Mouse (Mus musculus) right cerebral cortex, postnatal 10 days (tissue): Measurements from ENCODE around the gene Cep295.
"Not testable (repeated sequence)": the region's sequence is repeated elsewhere in the genome, so short reads cannot be mapped to it uniquely, and the experiment has no call there.

Source experiments
- DNase-seq, 2 experiments: peaks; one replicate each; pipeline ENCODE4 v3.0.0; 2021; ENCODE audit warnings: low spot score in 2 of 2

Cep295 gene

DNA sequence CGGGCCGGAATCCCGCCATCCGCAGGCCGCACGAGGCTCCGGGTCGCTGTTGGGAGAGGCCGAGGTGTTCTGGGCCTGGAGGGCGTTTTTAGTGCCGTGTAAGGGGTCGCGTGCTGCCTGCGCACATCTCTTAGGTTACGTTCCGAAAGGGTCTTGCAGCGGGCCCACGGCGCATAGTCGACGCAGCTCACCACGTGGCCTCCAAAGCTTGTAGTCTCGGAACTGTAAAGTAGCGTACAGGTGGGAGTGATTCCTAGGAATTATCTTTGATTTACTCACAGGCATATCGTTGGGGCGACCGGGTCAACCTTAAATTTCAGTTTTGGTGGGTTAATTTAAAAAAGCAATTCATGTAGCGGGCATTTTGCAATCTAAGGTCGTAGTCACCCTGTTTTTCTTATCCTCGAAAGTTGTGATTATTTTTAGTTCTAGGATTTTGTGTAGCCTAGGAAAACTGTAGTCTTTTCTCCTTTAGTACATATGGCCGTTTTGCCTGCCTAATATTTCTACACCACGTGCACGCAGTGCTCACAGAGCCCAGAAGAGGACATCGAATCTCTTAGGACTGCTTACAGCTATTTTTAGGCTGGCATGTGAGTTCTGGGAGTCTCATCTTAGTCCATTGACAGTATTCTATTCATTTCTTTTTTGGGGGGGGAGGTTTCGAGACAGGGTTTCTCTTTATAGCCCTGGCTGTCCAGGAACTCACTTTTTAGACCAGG is 51.0 kb downstream of the Cep295 start, which contains the start of gene 4931406C07Rik:
Gene 4931406C07Rik, minus strand, starts transcription at position 51 of the 722 bp plus-strand sequence.
- DNase-seq: no peak

DNA sequence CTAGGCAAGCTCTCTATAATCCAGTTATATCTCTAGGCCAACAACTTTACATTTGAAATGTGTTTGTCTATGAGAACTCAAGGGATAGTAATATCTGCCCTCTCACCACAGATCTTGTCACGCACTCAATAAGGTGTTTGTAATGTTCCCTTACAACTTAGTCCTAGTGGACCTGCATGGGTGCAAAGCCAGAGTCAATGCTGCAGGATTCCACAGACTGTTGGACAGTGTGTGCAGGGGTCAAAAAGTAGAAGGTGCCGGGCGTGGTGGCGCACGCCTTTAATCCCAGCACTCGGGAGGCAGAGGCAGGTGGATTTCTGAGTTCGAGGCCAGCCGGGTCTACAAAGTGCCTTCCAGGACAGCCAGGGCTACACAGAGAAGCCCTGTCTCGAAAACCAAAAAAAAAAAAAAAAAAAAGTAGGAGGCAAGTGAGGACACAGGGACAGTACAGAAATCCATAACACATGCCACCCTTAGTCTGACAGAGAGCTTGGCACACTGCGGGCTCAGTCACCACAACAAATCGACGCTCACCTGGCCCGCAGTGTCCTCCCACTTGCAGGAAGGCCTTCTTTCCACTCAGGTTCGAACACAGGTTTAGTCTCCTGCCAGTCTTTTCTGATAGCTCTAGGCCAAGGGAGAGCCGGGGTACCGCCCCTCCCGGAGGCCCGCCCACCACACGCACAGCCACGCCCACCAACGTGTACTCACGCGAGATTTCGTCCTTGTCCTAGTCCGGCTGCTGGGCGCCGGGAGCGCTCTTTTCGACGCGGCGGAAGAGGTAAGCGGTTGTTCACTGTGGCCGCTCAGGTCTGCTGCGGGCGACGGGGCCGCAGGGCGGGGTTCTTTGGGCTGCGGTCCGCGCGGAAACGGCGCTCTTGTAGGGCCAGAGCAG is 51.8 kb downstream of the Cep295 start, which contains the start of gene Taf1d:
Gene Taf1d, plus strand, starts transcription at position 712 of the 895 bp plus-strand sequence.
- DNase-seq: peak; percentile 97 to 98

DNA sequence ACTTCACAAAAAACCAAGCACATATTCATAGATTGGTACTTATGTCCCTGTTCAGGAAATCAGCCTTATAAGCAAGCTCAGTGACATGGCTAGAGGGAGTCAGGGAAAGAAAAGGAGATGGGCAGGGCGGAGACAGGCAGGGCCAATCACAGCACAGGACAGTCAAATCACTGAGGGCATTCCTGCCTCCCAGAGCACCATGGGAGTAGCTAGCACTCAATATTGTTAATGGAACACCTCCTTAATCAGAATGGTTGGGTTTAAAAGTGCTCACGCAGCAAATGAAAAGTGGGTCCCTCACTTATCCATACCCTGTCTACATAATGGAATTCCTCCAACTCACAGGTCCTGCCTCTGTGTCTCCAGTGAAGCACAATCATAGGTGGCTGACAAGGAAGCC is 54.7 kb downstream of the Cep295 start:
- DNase-seq: no peak

DNA sequence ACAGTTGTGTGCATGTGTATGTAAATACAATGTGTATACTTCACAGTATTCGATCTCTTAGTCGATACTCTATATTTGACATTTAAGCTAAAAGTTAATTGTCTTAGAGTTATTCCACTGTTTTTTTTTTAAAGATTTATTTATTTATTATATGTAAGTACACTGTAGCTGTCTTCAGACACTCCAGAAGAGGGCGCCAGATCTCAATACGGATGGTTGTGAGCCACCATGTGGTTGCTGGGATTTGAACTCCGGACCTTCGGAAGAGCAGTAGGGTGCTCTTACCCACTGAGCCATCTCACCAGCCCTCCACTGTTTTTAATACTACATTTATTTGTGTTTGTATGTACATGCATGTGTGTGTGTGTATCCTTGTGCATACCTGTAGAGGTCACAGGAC is 55.6 kb downstream of the Cep295 start:
- DNase-seq: not testable (repeated sequence)

DNA sequence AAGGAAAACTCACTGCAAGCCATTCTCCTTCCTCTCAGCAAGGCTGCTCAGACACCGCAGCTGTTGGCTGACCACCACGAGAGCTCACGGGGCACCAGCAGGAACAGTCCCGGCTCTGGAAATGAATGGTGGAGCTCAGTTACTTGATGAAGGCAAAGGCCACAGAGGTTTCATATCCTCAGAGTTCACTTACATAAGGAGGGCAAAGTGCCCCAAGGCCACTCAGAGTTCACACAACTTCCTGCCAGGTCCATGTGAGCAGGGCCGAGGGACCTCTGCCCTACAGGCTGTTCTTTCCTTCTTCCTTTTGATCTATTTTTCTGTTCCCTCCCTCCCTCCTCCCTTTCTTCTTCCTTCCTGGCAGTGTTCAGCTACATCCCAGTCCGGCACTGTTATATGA is 56.2 kb downstream of the Cep295 start:
- DNase-seq: peak; percentile 29 to 40

DNA sequence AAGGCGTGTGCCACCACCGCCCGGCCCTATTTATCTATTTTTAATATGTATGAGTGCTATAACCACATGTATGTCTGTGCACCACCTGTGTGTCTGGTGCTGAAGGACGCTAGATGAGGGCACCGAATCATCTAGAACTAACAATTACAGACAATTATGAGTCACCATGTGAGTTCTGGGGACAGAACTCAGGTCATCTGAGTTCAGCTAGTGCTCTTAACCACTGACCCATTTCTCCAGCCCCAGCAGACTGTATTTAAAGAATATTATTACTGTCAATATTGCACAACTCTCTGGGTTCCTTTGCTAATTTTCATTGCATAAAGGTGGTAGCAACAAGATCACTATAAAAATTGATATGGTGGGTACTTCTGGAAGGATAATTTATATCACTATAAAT is 57.5 kb downstream of the Cep295 start:
- no peak for DNase-seq

DNA sequence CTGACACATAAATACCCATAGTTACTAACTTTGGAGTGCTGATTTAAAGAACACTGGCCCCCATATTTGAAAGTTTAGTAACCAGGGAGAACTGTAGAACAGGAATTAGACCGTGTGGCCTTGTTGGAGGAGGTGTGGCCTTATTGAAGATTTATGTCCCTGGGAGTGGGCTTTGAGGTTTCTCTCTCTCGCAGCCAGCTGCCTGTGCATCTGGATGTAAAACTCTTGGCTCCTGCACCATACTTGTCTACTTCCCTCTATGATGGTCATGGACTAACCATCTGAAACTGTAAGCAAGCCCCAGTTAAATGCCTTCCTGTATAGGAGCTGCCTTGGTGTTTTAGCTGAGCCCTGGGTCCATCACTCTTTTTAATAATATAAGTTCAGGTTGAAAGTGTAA is 59.1 kb downstream of the Cep295 start:
- DNase-seq: no peak

DNA sequence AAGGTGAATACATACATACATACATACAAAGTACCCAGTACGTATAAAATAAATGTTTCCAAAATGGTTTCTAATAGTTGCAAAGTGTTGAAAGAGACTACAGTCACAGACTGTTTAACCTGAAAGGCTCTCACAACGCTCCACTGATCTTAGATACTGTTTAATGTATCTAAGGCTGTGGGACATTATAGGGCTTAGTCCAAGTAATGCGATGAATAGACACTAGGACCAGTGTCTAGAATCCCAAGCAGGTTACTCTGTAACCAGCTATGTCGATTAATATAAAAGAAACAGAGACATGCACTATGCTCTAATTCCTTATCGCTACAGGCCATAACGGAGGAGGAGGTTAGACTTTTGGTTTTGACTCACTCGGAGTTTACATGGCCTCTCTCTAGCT is 60.5 kb downstream of the Cep295 start:
- no peak for DNase-seq

DNA sequence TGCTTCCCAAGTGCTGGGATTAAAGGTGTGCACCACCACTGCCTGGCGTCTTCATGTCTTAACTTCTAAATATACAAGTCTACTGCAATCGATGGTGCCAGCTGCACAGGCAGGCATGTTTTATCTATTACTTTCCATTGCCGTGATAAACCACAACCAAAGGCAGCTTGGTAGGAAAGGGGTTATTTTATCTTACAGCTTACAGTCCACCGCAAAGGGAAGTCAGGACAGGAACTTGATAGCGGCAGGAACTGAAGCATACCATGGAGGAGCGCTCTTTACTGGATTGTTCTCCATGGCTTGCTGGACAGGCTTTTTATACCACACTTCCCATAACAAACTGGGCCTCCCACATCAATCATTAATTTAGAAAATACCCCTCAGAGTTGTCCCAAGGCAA is 68.3 kb downstream of the Cep295 start:
- no peak for DNase-seq

DNA sequence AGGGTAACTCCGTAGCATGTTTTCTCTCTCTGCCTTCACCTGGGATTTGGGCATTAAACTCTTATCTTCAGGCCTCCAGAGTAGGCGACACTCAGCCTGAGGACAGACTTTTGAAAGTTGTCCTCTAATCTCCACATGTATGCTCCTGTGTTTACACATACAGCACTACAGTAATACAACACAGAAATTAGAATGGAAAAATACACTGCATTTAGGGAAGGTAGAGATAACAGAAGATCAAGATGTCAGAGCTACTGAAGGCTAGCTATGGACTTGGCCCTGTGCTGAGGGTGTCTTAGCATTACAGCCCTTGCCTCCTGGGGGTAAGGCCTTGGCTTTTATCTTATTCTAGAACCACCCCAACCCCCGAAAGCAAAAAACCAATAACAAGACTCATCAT is 69.2 kb downstream of the Cep295 start:
- no peak for DNase-seq

DNA sequence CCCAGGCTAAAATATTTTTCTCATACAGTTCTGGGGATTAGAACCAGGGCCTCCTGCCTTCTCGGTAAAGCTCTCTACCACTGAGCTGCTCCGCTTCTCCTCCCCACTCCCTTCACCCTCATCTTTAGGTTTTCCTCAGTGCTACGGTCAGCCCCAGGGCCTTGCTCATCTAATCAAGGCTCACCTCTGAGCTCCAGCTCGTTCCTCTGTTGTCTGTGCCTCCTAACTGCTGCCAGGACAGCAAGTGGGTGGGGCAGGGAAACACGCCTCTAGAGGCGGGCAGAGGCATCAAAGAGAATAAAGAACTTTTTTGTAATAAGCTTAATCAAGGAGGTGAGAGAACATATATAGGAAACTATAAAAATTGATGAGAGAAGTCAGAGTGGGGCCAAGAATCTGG is 69.7 kb downstream of the Cep295 start:
- DNase-seq: no peak

DNA sequence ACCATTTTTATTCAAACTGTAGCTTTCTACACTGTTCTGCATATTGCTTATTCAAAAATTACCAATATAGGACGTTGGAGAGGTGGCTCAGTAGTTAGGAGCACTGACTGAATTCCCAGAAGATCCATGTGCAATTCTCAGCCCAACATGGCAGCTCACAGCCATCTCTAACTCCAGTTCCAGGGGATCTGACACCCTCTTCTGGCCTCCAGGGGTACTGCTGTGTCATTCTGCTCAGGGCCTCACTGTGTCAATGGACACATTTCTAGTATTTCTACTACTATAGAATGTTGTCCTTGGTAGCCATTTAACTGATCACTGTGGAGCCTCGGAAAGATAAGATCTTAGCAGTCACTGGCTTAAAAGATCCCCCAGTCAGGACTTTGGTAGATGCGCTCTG is 72.1 kb downstream of the Cep295 start:
- DNase-seq: no peak

DNA sequence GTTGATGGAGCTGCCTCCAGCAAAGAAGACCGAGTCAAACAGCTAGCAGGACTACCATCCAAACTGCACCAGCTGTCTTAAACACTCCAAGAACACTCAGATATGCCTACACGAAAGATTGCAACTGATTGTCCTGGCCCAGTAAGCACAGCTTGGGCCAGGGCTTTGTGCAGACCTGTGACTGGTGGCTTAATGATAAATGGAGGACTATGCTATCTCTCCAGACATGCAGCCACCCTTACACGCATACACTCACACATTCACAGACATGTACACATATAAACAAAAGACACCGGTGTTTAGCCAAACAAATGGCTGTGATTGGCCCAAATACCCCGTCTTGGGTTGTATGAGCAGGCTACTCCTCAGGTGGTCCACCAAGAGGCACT is 77.1 kb downstream of the Cep295 start:
- DNase-seq: no peak

DNA sequence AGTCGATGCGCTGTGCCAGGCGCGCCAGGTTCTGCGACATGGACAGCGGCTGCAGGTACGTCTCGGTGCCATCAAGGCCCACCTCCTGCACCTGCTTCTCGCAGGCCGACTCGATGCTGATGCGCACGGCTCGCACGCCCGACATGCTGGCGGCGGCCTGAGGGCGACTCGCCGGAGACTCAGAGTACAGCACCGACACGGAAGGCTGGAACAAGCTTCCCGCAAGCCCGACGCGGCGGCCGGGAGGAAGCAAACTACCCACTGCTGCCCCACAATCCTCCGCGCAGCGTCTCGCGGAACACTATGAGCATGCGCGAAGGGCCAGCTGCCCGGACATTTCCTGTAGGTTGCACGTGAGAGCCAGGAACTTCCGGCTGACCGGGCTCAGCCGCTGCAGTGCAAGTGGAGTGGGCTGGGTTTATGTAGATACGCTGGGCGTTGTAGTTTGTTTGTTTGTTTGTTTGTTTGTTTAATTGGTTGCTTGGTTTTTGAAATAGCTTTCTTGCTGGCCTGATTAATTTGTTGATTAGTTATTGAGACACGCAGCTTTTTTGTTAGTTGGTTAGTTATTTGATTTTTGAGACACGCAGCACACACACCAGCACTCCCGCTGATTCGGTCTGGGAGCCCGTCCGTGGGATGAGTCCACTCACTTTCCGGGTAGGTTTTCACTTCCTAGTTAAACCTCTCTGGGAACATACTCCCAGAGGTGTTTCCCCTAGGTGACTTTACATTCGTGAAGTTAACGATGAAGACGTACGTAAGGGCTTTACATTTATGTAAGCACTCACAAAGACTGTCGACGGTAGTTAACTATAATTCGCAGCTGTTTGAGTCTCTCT is 77.7 kb downstream of the Cep295 start, which contains the start of gene Med17:
Gene Med17, minus strand, starts transcription at position 283 of the 842 bp plus-strand sequence.
- DNase-seq: peak; percentile 96

DNA sequence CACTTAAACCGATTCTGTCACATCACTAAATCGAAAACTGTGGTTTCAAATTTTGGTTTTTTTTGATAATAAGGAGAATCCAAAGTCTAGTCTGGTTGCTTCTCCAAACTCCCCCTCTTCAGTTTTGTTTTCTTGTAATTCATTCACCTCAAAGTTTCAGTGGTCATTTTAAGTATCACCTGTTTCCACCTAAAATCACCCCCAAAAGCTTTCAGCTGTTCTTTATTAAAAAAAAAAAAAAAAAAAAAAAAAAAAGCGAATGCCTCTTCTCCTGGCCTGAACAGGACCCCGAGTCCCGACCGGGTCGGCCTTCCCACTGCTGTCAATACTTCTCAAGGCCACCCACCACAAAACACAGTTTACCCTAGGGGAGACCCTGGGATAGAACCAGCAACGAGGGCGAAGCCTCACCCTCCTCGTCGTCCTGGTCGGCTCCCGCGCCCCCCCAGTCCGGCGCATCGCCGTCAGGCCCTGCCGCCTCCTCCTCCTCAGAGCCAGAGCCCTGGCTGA is 78.4 kb downstream of the Cep295 start:
- DNase-seq: no peak

DNA sequence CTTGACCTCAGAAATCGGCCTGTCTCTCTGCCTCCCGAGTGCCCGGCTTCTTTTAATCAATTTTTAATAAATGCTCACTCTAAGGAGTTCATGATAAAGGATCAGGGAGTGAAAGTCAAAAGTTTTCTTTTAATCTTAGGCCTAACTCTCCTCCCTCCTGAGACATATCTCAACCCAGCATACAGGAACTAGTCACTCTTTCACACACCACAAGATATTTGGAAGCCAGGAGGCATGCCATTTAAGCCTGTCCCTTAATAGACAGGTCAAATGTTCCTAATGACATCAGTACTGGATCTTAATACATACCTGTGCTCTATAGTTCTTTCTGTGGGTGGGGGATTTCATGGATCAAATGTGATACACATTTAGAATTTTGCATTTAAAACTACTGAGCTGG is 79.2 kb downstream of the Cep295 start:
- DNase-seq: no peak

DNA sequence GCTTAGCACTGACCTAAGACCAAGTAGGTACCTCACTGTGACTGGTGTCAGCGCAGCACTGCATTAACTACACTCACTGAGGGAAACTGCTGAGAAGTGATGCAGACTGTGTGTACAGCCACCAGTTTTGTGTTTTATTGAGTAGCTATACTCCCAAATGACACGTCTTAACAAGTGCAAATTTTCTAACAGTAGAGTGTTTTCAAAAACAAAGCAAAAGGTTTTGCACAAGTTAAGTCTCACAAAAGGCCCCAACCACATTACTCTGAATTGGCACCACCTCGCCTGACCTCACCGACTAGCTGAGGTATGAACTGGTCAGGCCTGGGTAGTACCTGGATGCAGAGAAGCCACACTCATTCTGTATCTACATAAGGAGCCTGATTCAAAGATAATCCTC is 80.7 kb downstream of the Cep295 start:
- DNase-seq: no peak

DNA sequence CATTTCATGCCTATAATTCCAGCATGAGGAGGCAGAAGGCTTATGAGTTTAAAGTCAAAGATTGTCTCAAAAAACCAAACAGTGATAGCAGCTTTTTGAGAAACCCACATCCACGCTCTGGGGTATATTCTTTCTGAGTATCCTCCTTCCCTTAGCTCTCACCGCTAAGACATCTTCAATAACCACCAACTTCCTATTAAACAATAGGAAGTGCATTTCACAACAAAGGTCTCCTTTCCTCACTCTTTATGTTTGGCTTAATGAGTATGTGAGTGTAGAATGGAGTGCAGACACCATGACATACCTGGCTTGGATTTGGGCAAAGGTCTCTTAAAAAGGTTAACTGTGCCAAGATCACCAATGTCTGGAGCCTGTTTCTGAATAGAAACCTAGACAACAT is 83.6 kb downstream of the Cep295 start:
- no peak for DNase-seq
